Comparison of ENCODE assay signal across 7 mouse cellular contexts in genomic region chr14:75456489-75457220, GRCm38 (mm10). TPM values are rescaled to one million over a fixed set of nuclear protein-coding genes. Genes with fewer than 3 reads are reported as not detected.
A peak's percentile ranks its signal among the peaks of the same experiment; 100 is the strongest.
DNase-seq lines count a peak whose midpoint lies in the region; ATAC-seq and TF ChIP-seq lines count a peak whose summit lies in the region.

No protein-coding gene starts in this region.

- WGBS in forebrain, embryonic 11.5 days = 2% methylated on average over 13 of the region's 13 CpGs
- 10% methylated on average over 13 of the region's 13 CpGs for WGBS in hindbrain, embryonic 11.5 days

- H3K27ac ChIP-seq in forebrain, embryonic 11.5 days (ENCODE audit: low read depth, low read length) = peak overlapping the region; percentile 75
- no peak overlapping the region; the same call in 1 of the 2 replicates for H3K27ac ChIP-seq in hindbrain, embryonic 11.5 days (ENCODE audit: low read depth, low read length)

- no peaks in the 10 kb centered on the region for H3K27me3 ChIP-seq in forebrain, embryonic 11.5 days (ENCODE audit: control insufficient read depth, insufficient read depth, low read length)
- H3K27me3 ChIP-seq in hindbrain, embryonic 11.5 days (ENCODE audit: control insufficient read depth, insufficient read depth, low read length) = no peaks in the 10 kb centered on the region
- H3K27me3 ChIP-seq in splenic B cell, adult 2 months (ENCODE audit: control insufficient read depth, insufficient read depth, low read length, poor library complexity, severe bottlenecking) = no peaks in the 10 kb centered on the region

- H3K4me3 ChIP-seq in forebrain, embryonic 11.5 days (ENCODE audit: low read depth, low read length) = peak overlapping the region; percentile 37
- peak overlapping the region; percentile 21 for H3K4me3 ChIP-seq in hindbrain, embryonic 11.5 days (ENCODE audit: low read depth, low read length)

- H3K36me3 ChIP-seq in forebrain, embryonic 11.5 days (ENCODE audit: control insufficient read depth, insufficient read depth, low read length) = no peaks in the 10 kb centered on the region
- no peaks in the 10 kb centered on the region for H3K36me3 ChIP-seq in hindbrain, embryonic 11.5 days (ENCODE audit: control insufficient read depth, insufficient read depth, low read length)
- H3K36me3 ChIP-seq in splenic B cell, adult 2 months (ENCODE audit: control insufficient read depth, insufficient read depth, low read length, poor library complexity, severe bottlenecking) = no peaks in the 10 kb centered on the region

- DNase-seq in NIH3T3 (ENCODE audit: low read depth) = peak; percentile 57
- peak; percentile 93 for DNase-seq in brain, embryonic 14.5 days (ENCODE audit: low read depth)
- DNase-seq in forebrain, embryonic 11.5 days (ENCODE audit: low spot score) = peak; percentile 70
- DNase-seq in hindbrain, embryonic 11.5 days (ENCODE audit: low spot score) = peak; percentile 61
- peak; percentile 62 for DNase-seq in layer of hippocampus, postnatal 14 days (ENCODE audit: low spot score in 2 of 2)
- peak; percentile 47 for DNase-seq in mesoderm, embryonic 11.5 days (ENCODE audit: low read depth, low spot score)
- DNase-seq in splenic B cell, adult 2 months (ENCODE audit: low read depth, low spot score) = peak; percentile 44

- no peak for TF ChIP-seq POLR2A in brain, embryonic 14.5 days (IDR thresholded peaks at IDR 0.05; ENCODE audit: borderline replicate concordance, extremely low read depth, insufficient read depth, insufficient read length, poor library complexity, severe bottlenecking)

- H3K9ac ChIP-seq in forebrain, embryonic 11.5 days (ENCODE audit: low read length) = peak overlapping the region; percentile 65
- peak overlapping the region; percentile 25 for H3K9ac ChIP-seq in hindbrain, embryonic 11.5 days (ENCODE audit: low read depth, low read length)

- ATAC-seq in forebrain, embryonic 11.5 days (replicated peaks; ENCODE audit: low FRiP score) = peak; percentile 67
- ATAC-seq in hindbrain, embryonic 11.5 days (ENCODE audit: low FRiP score) = peak; percentile 69

- H3K4me1 ChIP-seq in forebrain, embryonic 11.5 days (replicated peaks; ENCODE audit: control insufficient read depth, insufficient read depth, low read length) = peaks cover 16% of the 10 kb centered on the region; the same call in 1 of the 2 replicates
- no peaks in the 10 kb centered on the region; the same call in 1 of the 2 replicates for H3K4me1 ChIP-seq in hindbrain, embryonic 11.5 days (replicated peaks; ENCODE audit: control insufficient read depth, insufficient read depth, low read length)

- peak overlapping the region; percentile 74 for H3K4me2 ChIP-seq in forebrain, embryonic 11.5 days (ENCODE audit: low read depth, low read length, severe bottlenecking)
- peak overlapping the region; percentile 67 for H3K4me2 ChIP-seq in hindbrain, embryonic 11.5 days (replicated peaks; ENCODE audit: low read depth, low read length)

- peak; percentile 63 for TF ChIP-seq CTCF in brain, embryonic 14.5 days (IDR thresholded peaks at IDR 0.05; ENCODE audit: borderline replicate concordance, extremely low read depth, insufficient read depth, insufficient read length)

- H3K9me3 ChIP-seq in forebrain, embryonic 11.5 days (ENCODE audit: control insufficient read depth, low read length) = no peaks in the 10 kb centered on the region
- H3K9me3 ChIP-seq in hindbrain, embryonic 11.5 days (ENCODE audit: control insufficient read depth, low read length) = no peaks in the 10 kb centered on the region

RNA-seq across cellular contexts. Expression of gene Siah3, which starts 0.9 kb away (rescaled TPM):
- polyA plus RNA-seq in brain, embryonic 14.5 days (2012; rRNA removed) = 7.0 and 8.6 TPM in 2 replicates
- 5.5 TPM in 2 replicates for polyA plus RNA-seq in forebrain, embryonic 11.5 days (2014; fragmentation: Nextera tagmentation; extraction: Ambion mirVana)
- 2.2 and 2.4 TPM in 2 replicates for polyA plus RNA-seq in hindbrain, embryonic 11.5 days (2014; fragmentation: Nextera tagmentation; extraction: Ambion mirVana)
- total RNA-seq in layer of hippocampus, postnatal 14 days (2021) = 10 to 100 TPM; 10.7 to 13.4 TPM
